Mouse (Mus musculus) liver, adult 2 months (tissue): Measurements from ENCODE around the gene Sema6d. TPM values are rescaled to one million over a fixed set of nuclear protein-coding genes. Genes with fewer than 3 reads are reported as not detected.

ENCODE experiments used
- DNase-seq: peaks from one replicate; pipeline ENCODE4 v3.0.0-alpha.2; 2011; ENCODE audit warnings: low read depth, low spot score; ENCODE audit errors: extremely low read depth
- H3K27ac ChIP-seq: fragments of 200-500 bp; replicated peaks from 2 replicates; pipeline ENCODE4 v1.5.1; 2012; ENCODE audit warnings: low read depth, mild to moderate bottlenecking, control low read depth, inconsistent platforms, low read length; ENCODE audit not compliant: insufficient read depth
- H3K27me3 ChIP-seq: fragments of 200-500 bp; 2 replicates; pipeline ENCODE4 v1.6.1; 2012; ENCODE audit warnings: mild to moderate bottlenecking, moderate library complexity, low read length, inconsistent platforms; ENCODE audit not compliant: control insufficient read depth, insufficient read depth
- H3K36me3 ChIP-seq: fragments of 200-500 bp; 2 replicates; pipeline ENCODE4 v1.6.1; 2012; ENCODE audit warnings: low read length, inconsistent platforms; ENCODE audit not compliant: control insufficient read depth, insufficient read depth
- H3K4me1 ChIP-seq: fragments of 200-500 bp; 2 replicates; pipeline ENCODE4 v1.6.1; 2011; ENCODE audit warnings: low read length; ENCODE audit not compliant: control insufficient read depth, insufficient read depth
- H3K4me3 ChIP-seq: fragments of 200-500 bp; 2 replicates; pipeline ENCODE4 v1.5.1; 2011; ENCODE audit warnings: low read depth, mild to moderate bottlenecking, control low read depth, low read length, moderate library complexity; ENCODE audit not compliant: insufficient read depth
- H3K79me2 ChIP-seq: fragments of 200-500 bp; 2 replicates; pipeline ENCODE4 v1.6.1; 2012; ENCODE audit warnings: inconsistent platforms, mild to moderate bottlenecking, low read length, moderate library complexity; ENCODE audit not compliant: control insufficient read depth, insufficient read depth
- H3K9ac ChIP-seq: fragments of 200-500 bp; 2 replicates; pipeline ENCODE4 v1.6.1; 2012; ENCODE audit warnings: low read depth, mild to moderate bottlenecking, control low read depth, inconsistent platforms, low read length
- CTCF ChIP-seq: fragments of 200-500 bp; IDR thresholded peaks from 2 replicates; pipeline ENCODE4 v1.5.1; 2011; ENCODE audit warnings: low read depth, low read length, control low read depth
- POLR2A ChIP-seq: fragments of 200-500 bp; IDR thresholded peaks from 2 replicates; pipeline ENCODE4 v1.6.1; 2011; ENCODE audit warnings: low read length, control low read depth; ENCODE audit not compliant: insufficient read depth; ENCODE audit errors: extremely low read depth
- WGBS: fragments of 180-500 bp; shearing (Covaris S2); methylation state at CpG from one replicate; pipeline ENCODE4 v1.1.7; 2018; 5-methylcytosine and 5-hydroxymethylcytosine counted together
- polyA plus RNA-seq: library from polyadenylated mRNA; depleted of rRNA; stranded (reverse); fragments of >200 nt; gene quantifications from 2 replicates; pipeline ENCODE4 v1.2.3, GENCODE M21; 2012
- total RNA-seq: library from RNA; depleted of rRNA; stranded (reverse); fragments of >200 nt; gene quantifications from 2 replicates; pipeline ENCODE4 v1.2.3, GENCODE M21; 2014

The Sema6d gene
- total and polyA plus RNA-seq, 2 experiments, result 3.9 to 8.5 TPM

GRCm38 (mm10) chr2:124285109-124285508, 195.3 kb downstream of the Sema6d start:
- no peak overlapping the region for H3K27ac ChIP-seq
- TF ChIP-seq POLR2A (no peak), CTCF (no peak)
- H3K4me1 ChIP-seq, result no peaks in the 10 kb centered on the region
- DNase-seq, result no peak
- no peaks in the 10 kb centered on the region for H3K79me2 ChIP-seq
- no peaks in the 10 kb centered on the region for H3K27me3 ChIP-seq
- no peak overlapping the region for H3K9ac ChIP-seq
- WGBS, result 89% methylated on average over 2 of the region's 2 CpGs
- no peaks in the 10 kb centered on the region for H3K36me3 ChIP-seq
- no peak overlapping the region for H3K4me3 ChIP-seq

DNA sequence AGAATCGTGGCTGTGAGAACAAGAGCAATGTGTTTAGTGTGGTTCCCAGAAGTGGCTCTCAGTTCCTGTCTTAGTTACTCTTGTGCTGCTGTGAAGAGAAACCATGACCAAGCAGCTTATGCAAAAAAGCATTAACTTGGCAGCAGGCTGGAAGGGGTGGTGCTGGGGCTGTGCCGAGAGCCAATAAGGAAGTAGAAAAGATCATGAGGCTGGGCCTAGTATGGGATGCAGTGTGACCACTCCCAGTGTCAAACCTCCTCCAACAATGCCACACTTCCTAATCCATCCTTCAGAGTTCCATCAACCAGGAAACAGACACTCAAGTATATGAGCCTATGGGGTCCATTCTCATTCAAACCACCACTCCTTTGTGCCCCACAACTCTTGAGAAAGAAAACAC, 199.6 kb downstream of the Sema6d start:
- Histone ChIP-seq H3K36me3 (no peaks in the 10 kb centered on the region), H3K79me2 (no peaks in the 10 kb centered on the region), H3K4me1 (no peaks in the 10 kb centered on the region), H3K27me3 (no peaks in the 10 kb centered on the region), H3K9ac (no peak overlapping the region), H3K4me3 (no peak overlapping the region), H3K27ac (no peak overlapping the region)
- no peak for DNase-seq
- WGBS, result 70% methylated on average over 2 of the region's 2 CpGs
- TF ChIP-seq POLR2A (no peak), CTCF (no peak)

DNA sequence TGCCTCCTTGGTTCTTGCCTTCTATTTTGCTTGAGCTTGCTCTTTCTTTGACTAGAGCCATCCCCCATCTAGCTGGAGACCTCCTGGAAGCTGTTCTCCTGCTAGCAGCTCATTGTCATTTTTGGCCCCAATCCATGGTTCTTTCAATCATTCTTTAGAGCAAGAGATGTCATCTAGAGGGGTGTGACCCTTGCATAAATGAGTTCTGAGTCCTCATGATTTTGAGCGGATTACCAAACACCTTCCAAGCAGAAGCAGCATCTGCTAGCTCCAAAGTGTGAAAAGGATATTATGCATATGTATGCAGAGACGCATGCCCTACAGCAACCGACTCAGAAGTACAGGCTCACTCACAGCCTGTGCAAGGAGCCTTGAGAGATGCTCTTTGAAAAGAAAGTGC, 201.4 kb downstream of the Sema6d start:
- H3K27me3 ChIP-seq, result no peaks in the 10 kb centered on the region
- WGBS, result 92% methylated on average over 3 of the region's 3 CpGs
- no peak overlapping the region for H3K9ac ChIP-seq
- no peaks in the 10 kb centered on the region for H3K36me3 ChIP-seq
- no peaks in the 10 kb centered on the region for H3K79me2 ChIP-seq
- no peak for TF ChIP-seq CTCF
- TF ChIP-seq POLR2A, result no peak
- DNase-seq, result no peak
- H3K4me1 ChIP-seq, result no peaks in the 10 kb centered on the region
- H3K4me3 ChIP-seq, result no peak overlapping the region
- no peak overlapping the region for H3K27ac ChIP-seq

DNA sequence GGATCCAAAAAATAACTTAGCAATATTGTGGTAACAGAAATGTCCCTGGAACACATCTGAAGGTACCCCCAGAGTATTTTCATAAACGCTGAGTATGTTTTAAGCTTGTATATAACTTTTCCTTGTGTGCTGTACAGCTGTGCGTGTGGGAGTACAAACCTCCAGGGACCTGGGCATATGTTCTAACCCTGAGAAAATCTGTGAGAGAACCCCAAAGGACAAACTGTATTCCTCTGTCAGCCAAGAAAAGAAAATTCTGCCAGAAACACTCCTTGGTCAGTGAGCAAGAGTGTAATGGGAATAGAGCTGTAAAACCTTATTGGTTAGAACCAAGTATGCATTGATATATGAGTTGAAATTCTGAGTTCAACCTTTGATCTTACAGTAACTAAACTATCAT, 203.8 kb downstream of the Sema6d start:
- H3K4me3 ChIP-seq, result no peak overlapping the region
- DNase-seq, result no peak
- no peaks in the 10 kb centered on the region for H3K4me1 ChIP-seq
- H3K27ac ChIP-seq, result no peak overlapping the region
- no peak overlapping the region for H3K9ac ChIP-seq
- no peaks in the 10 kb centered on the region for H3K36me3 ChIP-seq
- H3K27me3 ChIP-seq, result no peaks in the 10 kb centered on the region
- no peaks in the 10 kb centered on the region for H3K79me2 ChIP-seq
- WGBS, result 95% methylated on average over 2 of the region's 2 CpGs
- TF ChIP-seq CTCF (no peak), POLR2A (no peak)

DNA sequence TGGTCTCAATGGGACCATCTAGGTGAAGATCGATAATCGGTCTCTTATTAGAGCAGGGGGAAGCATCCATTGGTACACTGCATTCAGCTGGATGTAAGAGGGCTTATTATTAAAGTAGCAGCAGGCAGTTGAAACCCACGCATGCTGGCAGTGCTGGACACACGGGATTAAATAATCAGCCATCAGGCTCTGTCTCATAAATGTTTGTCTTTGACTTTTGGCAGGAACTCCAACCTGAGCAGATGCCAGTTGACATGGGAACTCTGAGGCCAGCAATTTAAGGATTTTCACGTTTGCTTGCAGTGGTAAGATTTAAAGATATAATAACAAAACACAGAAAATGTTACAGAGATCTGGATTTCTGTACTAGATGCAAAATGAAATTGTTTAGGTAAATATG, 208.6 kb downstream of the Sema6d start:
- H3K9ac ChIP-seq, result no peak overlapping the region
- peak; percentile 5 for DNase-seq
- H3K27me3 ChIP-seq, result no peaks in the 10 kb centered on the region
- H3K4me1 ChIP-seq, result no peaks in the 10 kb centered on the region
- WGBS, result 40% methylated on average over 5 of the region's 5 CpGs
- TF ChIP-seq POLR2A, result no peak
- TF ChIP-seq CTCF, result no peak
- H3K36me3 ChIP-seq, result no peaks in the 10 kb centered on the region
- H3K27ac ChIP-seq, result no peak overlapping the region
- no peaks in the 10 kb centered on the region for H3K79me2 ChIP-seq
- no peak overlapping the region for H3K4me3 ChIP-seq

GRCm38 (mm10) chr2:124298872-124299271, 209.1 kb downstream of the Sema6d start:
- Histone ChIP-seq H3K4me1 (no peaks in the 10 kb centered on the region), H3K27me3 (no peaks in the 10 kb centered on the region), H3K9ac (no peak overlapping the region), H3K27ac (no peak overlapping the region), H3K79me2 (no peaks in the 10 kb centered on the region), H3K4me3 (no peak overlapping the region), H3K36me3 (no peaks in the 10 kb centered on the region)
- DNase-seq, result peak; percentile 35
- TF ChIP-seq POLR2A (no peak), CTCF (no peak)
- WGBS, result 67% methylated on average over 1 of the region's 1 CpGs

DNA sequence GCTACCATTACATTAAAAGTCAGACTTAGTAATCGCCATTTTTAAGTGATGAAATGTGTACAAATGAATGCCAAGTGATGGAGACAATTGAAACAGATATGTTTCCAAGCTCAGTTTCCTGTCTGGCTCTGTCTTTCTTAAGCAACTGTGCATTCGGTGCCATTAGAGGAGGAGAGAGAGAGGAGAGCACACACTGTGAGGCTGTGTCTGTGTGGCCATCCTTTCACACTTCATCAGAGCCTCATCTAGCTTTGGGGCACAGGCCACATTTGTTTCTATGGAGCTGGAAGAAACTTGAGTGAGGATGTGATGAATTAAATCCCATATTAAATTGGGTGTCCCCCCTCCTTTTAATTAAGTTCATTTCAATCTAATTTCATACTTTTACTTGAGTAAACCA, 218.8 kb downstream of the Sema6d start:
- Histone ChIP-seq H3K4me3 (no peak overlapping the region), H3K36me3 (no peaks in the 10 kb centered on the region), H3K9ac (no peak overlapping the region), H3K4me1 (no peaks in the 10 kb centered on the region), H3K79me2 (no peaks in the 10 kb centered on the region), H3K27ac (no peak overlapping the region), H3K27me3 (no peaks in the 10 kb centered on the region)
- no peak for DNase-seq
- TF ChIP-seq CTCF (no peak), POLR2A (no peak)
- 52% methylated on average over 2 of the region's 2 CpGs for WGBS
